Mouse (Mus musculus) heart, adult 2 months (tissue): ENCODE data around the gene Ptger4. TPM values are rescaled to one million over a fixed set of nuclear protein-coding genes. Genes with fewer than 3 reads are reported as not detected.

Experiments
- DNase-seq, 2 experiments: peaks; one replicate each; pipeline ENCODE4 v3.0.0; 2021
- H3K27ac ChIP-seq: fragments of 200-600 bp; 2 replicates; pipeline ENCODE4 v1.8.1; 2022
- H3K27me3 ChIP-seq: fragments of 200-500 bp; 2 replicates; pipeline ENCODE4 v1.6.1; 2012; ENCODE audit warnings: mild to moderate bottlenecking, low read length, inconsistent platforms, mixed read lengths; ENCODE audit not compliant: control insufficient read depth, insufficient read depth
- H3K36me3 ChIP-seq: fragments of 200-500 bp; 2 replicates; pipeline ENCODE4 v1.6.1; 2012; ENCODE audit warnings: low read length, inconsistent platforms; ENCODE audit not compliant: control insufficient read depth, insufficient read depth
- H3K4me1 ChIP-seq: fragments of 200-500 bp; 2 replicates; pipeline ENCODE4 v1.6.1; 2011; ENCODE audit warnings: low read length; ENCODE audit not compliant: control insufficient read depth, insufficient read depth
- H3K4me3 ChIP-seq: fragments of 200-600 bp; 2 replicates; pipeline ENCODE4 v1.8.1; 2022
- H3K79me2 ChIP-seq: fragments of 200-500 bp; replicated peaks from 2 replicates; pipeline ENCODE4 v1.6.1; 2012; ENCODE audit warnings: mild to moderate bottlenecking, inconsistent platforms, low read length, moderate library complexity, mixed read lengths; ENCODE audit not compliant: control insufficient read depth, insufficient read depth
- H3K9ac ChIP-seq: fragments of 200-500 bp; 2 replicates; pipeline ENCODE4 v1.6.1; 2012; ENCODE audit warnings: low read depth, mild to moderate bottlenecking, control low read depth, inconsistent platforms, low read length, mixed read lengths
- CTCF ChIP-seq: fragments of 200-600 bp; IDR thresholded peaks from 2 replicates; pipeline ENCODE4 v1.8.1; 2022; ENCODE audit warnings: antibody characterized with exemption, mild to moderate bottlenecking, moderate library complexity
- EP300 ChIP-seq: fragments of 200-500 bp; IDR thresholded peaks from 2 replicates; pipeline ENCODE4 v1.6.1; 2011; ENCODE audit warnings: low read depth, low read length, control low read depth; ENCODE audit not compliant: insufficient read depth
- POLR2A ChIP-seq: fragments of 200-500 bp; IDR thresholded peaks from 2 replicates; pipeline ENCODE4 v1.6.1; 2011; ENCODE audit warnings: mild to moderate bottlenecking, low read depth, low read length, control low read depth; ENCODE audit not compliant: insufficient read depth
- WGBS: fragments of 180-500 bp; shearing (Covaris S2); methylation state at CpG from one replicate; pipeline ENCODE4 v1.1.7; 2018; 5-methylcytosine and 5-hydroxymethylcytosine counted together
- intact Hi-C: fragments of 180-260 bp; cut with DNase I; formaldehyde crosslinking; loops from one replicate; pipeline ENCODE4 v1.15.1; 2025
- polyA plus RNA-seq: library from polyadenylated mRNA; depleted of rRNA; stranded (reverse); fragments of >200 nt; gene quantifications from 2 replicates; pipeline ENCODE4 v1.2.3, GENCODE M21; 2012
- total RNA-seq, 2 experiments: library from RNA; stranded (reverse); gene quantifications; 2 replicates each; pipeline ENCODE4 v1.2.3; 2021

Gene Ptger4
- total and polyA plus RNA-seq, 3 experiments = 1.8 to 2.9 (median 2.8) TPM

DNA sequence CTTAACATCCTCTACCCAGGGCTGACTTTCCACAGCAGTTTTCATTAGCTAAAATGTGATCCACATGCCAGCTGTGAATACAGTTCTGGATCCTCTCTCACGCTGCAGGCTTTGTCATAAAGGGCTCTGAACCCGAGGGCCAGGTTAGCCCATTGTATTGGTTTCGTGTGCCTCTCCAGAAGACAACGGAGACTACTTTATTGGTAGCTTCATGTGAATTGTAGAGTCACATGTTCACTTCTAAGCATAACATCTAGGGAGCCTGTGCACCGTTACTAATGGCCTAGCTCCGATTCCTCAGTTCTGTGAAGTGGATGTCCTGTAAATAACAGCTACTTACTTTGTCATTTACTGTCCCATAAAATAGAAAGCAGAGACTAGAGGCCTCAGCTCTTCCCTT lies 3.6 kb downstream of the Ptger4 start:
- Histone ChIP-seq H3K79me2 (no peaks in the 10 kb centered on the region; the same call in 1 of the 2 replicates), H3K4me1 (peaks cover 4% of the 10 kb centered on the region; the same call in 1 of the 2 replicates), H3K4me3 (peak overlapping the region; percentile 64; the same call in 1 of the 2 replicates), H3K27me3 (peaks cover 2% of the 10 kb centered on the region; the same call in 1 of the 2 replicates), H3K36me3 (peaks cover 8% of the 10 kb centered on the region), H3K27ac (peak overlapping the region; percentile 42), H3K9ac (no peak overlapping the region; the same call in 1 of the 2 replicates)
- no peak for TF ChIP-seq CTCF
- no peak for TF ChIP-seq POLR2A
- no peak for TF ChIP-seq EP300
- intact Hi-C loops = loop anchor here (5.0 to 10.0 kb wide), 3 partner anchors 67 to 434 kb away; no protein-coding TSS in a partner anchor
- DNase-seq = no peak
- WGBS = 61% methylated on average over 6 of the region's 6 CpGs

DNA sequence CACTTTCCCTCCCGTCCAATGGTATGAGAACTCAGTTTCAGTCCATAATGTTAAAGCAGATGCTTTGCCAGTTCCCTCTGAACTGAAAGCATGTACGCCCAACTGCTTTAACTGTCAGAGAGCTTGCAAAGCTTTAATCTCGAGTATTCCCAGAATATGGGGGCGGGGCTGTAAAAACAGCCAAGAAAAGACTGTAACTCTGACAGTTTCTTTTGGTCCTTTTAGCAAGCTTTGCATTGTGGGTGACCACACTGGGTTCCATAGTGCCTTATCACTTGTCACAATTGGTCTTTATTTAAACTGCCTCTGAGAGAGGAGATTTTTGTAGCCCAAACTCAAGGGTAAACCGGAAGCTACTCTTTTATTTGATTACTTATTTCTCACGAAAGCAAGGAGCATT lies 4.1 kb downstream of the Ptger4 start:
- TF ChIP-seq CTCF = no peak
- TF ChIP-seq EP300 = no peak
- TF ChIP-seq POLR2A = no peak
- peak overlapping the region; percentile 42 for H3K27ac ChIP-seq
- H3K27me3 ChIP-seq = peaks cover 2% of the 10 kb centered on the region; the same call in 1 of the 2 replicates
- 45% methylated on average over 6 of the region's 6 CpGs for WGBS
- H3K4me1 ChIP-seq = peaks cover 4% of the 10 kb centered on the region; the same call in 1 of the 2 replicates
- peaks cover 8% of the 10 kb centered on the region for H3K36me3 ChIP-seq
- no peak overlapping the region for H3K9ac ChIP-seq
- no peak for DNase-seq
- H3K79me2 ChIP-seq = no peaks in the 10 kb centered on the region; the same call in 1 of the 2 replicates
- H3K4me3 ChIP-seq = peak overlapping the region; percentile 64
- intact Hi-C loops = loop anchor here (5.0 to 10.0 kb wide), 5 partner anchors 67 to 967 kb away; no protein-coding TSS in a partner anchor

DNA sequence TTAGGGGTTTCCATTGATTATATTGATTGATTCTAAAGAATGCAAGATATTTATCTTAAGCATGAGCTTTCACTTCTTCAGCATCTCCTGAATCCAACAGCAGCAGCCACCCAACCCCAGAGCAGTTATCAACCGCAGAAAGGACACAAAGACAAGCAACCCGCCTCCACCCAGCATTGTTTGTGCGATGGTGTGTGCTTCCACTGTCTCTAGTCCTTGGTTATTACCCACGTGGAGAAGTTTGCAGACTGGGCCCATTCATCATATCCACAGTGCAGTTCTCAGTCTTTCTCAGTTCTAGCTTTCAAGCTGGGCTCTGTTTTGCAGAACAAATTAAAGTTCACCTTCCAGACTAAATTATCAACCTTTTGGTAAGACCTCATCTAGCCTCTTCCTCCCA lies 4.6 kb downstream of the Ptger4 start:
- H3K4me1 ChIP-seq = peaks cover 4% of the 10 kb centered on the region; the same call in 1 of the 2 replicates
- peaks cover 2% of the 10 kb centered on the region; the same call in 1 of the 2 replicates for H3K27me3 ChIP-seq
- peaks cover 8% of the 10 kb centered on the region for H3K36me3 ChIP-seq
- 42% methylated on average over 4 of the region's 4 CpGs for WGBS
- no peak overlapping the region for H3K9ac ChIP-seq
- peak overlapping the region; percentile 64 for H3K4me3 ChIP-seq
- H3K27ac ChIP-seq = peak overlapping the region; percentile 42; the same call in 1 of the 2 replicates
- intact Hi-C loops = loop anchor here (5.0 kb wide), 2 partner anchors 843 to 968 kb away; no protein-coding TSS in a partner anchor
- TF ChIP-seq EP300 (no peak), POLR2A (no peak), CTCF (no peak)
- no peaks in the 10 kb centered on the region; the same call in 1 of the 2 replicates for H3K79me2 ChIP-seq
- DNase-seq = no peak

DNA sequence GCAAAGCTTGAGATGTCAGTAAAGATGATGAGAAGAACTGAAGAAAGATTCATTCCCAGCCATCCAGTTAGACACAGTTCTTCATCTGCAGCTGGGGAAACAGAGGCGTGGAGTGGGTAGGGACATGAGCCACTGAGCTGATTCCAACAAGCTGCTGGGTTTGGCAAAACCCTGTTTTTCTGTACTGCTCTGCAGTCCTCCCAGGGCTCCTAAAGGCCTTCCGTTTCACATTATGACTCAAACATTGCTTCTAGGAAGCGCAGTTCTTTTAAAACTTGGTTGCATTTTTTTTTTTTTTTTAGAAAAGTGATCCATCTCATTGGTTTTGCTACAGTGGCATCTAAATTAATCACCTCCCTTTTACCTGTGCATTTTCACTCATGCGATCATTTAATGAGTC lies 5.4 kb downstream of the Ptger4 start:
- Histone ChIP-seq H3K36me3 (peaks cover 8% of the 10 kb centered on the region), H3K79me2 (no peaks in the 10 kb centered on the region; the same call in 1 of the 2 replicates), H3K27ac (peak overlapping the region; percentile 24; the same call in 1 of the 2 replicates), H3K4me1 (peaks cover 4% of the 10 kb centered on the region; the same call in 1 of the 2 replicates), H3K4me3 (no peak overlapping the region), H3K9ac (no peak overlapping the region), H3K27me3 (no peaks in the 10 kb centered on the region)
- WGBS = 73% methylated on average over 4 of the region's 4 CpGs
- intact Hi-C loops = loop anchor here (5.0 kb wide), 2 partner anchors 844 to 969 kb away; no protein-coding TSS in a partner anchor
- TF ChIP-seq EP300 = 0 out of 2 replicates have a peak, but pooled peaks have one; percentile 27
- TF ChIP-seq CTCF = no peak
- TF ChIP-seq POLR2A = no peak
- peak; percentile 50 to 59 for DNase-seq

DNA sequence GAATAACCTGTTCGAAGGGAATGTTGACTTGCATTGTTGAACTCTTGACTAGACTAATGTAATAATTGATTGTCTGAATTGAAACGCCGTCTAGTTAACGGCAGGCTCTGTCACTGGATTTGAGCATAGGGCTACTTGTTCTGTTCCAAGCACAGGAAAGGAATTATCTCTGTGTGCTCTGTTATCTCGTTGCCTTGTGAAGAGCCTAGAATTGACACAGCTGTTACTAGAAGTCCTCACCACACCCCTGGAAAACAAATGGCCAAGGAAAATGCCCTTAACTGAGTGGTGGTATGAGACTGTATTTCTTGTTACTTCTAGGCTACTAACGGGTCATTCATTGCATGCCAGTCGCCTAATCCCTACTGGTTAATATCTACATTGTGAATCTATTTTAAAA lies 5.9 kb downstream of the Ptger4 start:
- intact Hi-C loops = loop anchor here (5.0 kb wide), 2 partner anchors 844 to 969 kb away; no protein-coding TSS in a partner anchor
- peaks cover 8% of the 10 kb centered on the region for H3K36me3 ChIP-seq
- no peak overlapping the region for H3K4me3 ChIP-seq
- no peak overlapping the region for H3K9ac ChIP-seq
- H3K27me3 ChIP-seq = no peaks in the 10 kb centered on the region
- no peak overlapping the region; the same call in 1 of the 2 replicates for H3K27ac ChIP-seq
- no peaks in the 10 kb centered on the region; the same call in 1 of the 2 replicates for H3K79me2 ChIP-seq
- 53% methylated on average over 7 of the region's 7 CpGs for WGBS
- TF ChIP-seq EP300 (no peak), CTCF (no peak), POLR2A (no peak)
- H3K4me1 ChIP-seq = peaks cover 4% of the 10 kb centered on the region; the same call in 1 of the 2 replicates
- no peak for DNase-seq
